Mouse (Mus musculus) heart, embryonic 14.5 days (tissue): ENCODE results near the gene Fbxw11. TPM values are rescaled to one million over a fixed set of nuclear protein-coding genes. Genes with fewer than 3 reads are reported as not detected.

Experiments
- ATAC-seq: fragments of 200-750 bp; cut with Nextera tagmentation; 2 replicates; pipeline ENCODE4 v1.8.0; 2017; ENCODE audit warnings: low read depth, moderate TSS enrichment; ENCODE audit not compliant: insufficient number of reproducible peaks, insufficient read depth, low FRiP score
- H3K27ac ChIP-seq, 2 experiments: fragments of 200-500 bp in 1 of 2; fragments of 300-500 bp in 1 of 2; sonication (generic) in 1 of 2; replicated peaks in 1 of 2; 2 replicates each; pipeline ENCODE4 v1.5.1; 2012 to 2014; ENCODE audit warnings: low read depth in 2 of 2, low read length in 2 of 2, control low read depth in 1 of 2, mild to moderate bottlenecking in 1 of 2, mixed read lengths in 1 of 2; ENCODE audit not compliant: control insufficient read depth in 1 of 2, insufficient read depth in 1 of 2
- H3K27me3 ChIP-seq: fragments of 300-500 bp; sonication (generic); 2 replicates; pipeline ENCODE4 v1.6.1; 2014; ENCODE audit warnings: mild to moderate bottlenecking, low read length, control low read depth; ENCODE audit not compliant: control insufficient read depth, insufficient read depth
- H3K36me3 ChIP-seq: fragments of 300-500 bp; sonication (generic); 2 replicates; pipeline ENCODE4 v1.6.1; 2014; ENCODE audit warnings: mild to moderate bottlenecking, control low read depth, low read length, mixed read lengths; ENCODE audit not compliant: control insufficient read depth, insufficient read depth
- H3K4me1 ChIP-seq, 2 experiments: fragments of 200-500 bp in 1 of 2; fragments of 300-500 bp in 1 of 2; sonication (generic) in 1 of 2; 2 replicates each; pipeline ENCODE4 v1.6.1; 2012 to 2014; ENCODE audit warnings: low read length in 2 of 2, control low read depth in 1 of 2, mixed read lengths in 1 of 2; ENCODE audit not compliant: control insufficient read depth in 2 of 2, insufficient read depth in 2 of 2
- H3K4me2 ChIP-seq: fragments of 300-500 bp; sonication (generic); 2 replicates; pipeline ENCODE4 v1.6.1; 2014; ENCODE audit warnings: mild to moderate bottlenecking, low read length
- H3K4me3 ChIP-seq, 2 experiments: fragments of 200-500 bp in 1 of 2; fragments of 300-500 bp in 1 of 2; sonication (generic) in 1 of 2; 2 replicates each; pipeline ENCODE4 v1.5.1; 2012 to 2014; ENCODE audit warnings: low read length in 2 of 2, mild to moderate bottlenecking in 2 of 2, control low read depth in 1 of 2, low read depth in 1 of 2, moderate library complexity in 1 of 2; ENCODE audit not compliant: control insufficient read depth in 1 of 2, insufficient read depth in 1 of 2
- H3K9ac ChIP-seq: fragments of 300-500 bp; sonication (generic); 2 replicates; pipeline ENCODE4 v1.6.1; 2014; ENCODE audit warnings: mild to moderate bottlenecking, low read length
- H3K9me3 ChIP-seq: fragments of 300-500 bp; sonication (generic); 2 replicates; pipeline ENCODE4 v1.6.1; 2016; ENCODE audit warnings: low read length, control low read depth; ENCODE audit not compliant: control insufficient read depth
- WGBS: fragments of 180-500 bp; shearing (Covaris S2); extraction: QIAGEN DNeasy Blood & Tissue Kit; methylation state at CpG from one replicate; pipeline ENCODE4 v1.1.7; 2014; 5-methylcytosine and 5-hydroxymethylcytosine counted together
- polyA plus RNA-seq: library from polyadenylated mRNA; unstranded; fragments of >200 nt; fragmentation: Nextera tagmentation; extraction: Ambion mirVana; gene quantifications from 2 replicates; pipeline ENCODE4 v1.2.1, GENCODE M21; 2014

The Fbxw11 gene
- polyA plus RNA-seq, 1 experiment from 2014 or later = 63.1 TPM

DNA sequence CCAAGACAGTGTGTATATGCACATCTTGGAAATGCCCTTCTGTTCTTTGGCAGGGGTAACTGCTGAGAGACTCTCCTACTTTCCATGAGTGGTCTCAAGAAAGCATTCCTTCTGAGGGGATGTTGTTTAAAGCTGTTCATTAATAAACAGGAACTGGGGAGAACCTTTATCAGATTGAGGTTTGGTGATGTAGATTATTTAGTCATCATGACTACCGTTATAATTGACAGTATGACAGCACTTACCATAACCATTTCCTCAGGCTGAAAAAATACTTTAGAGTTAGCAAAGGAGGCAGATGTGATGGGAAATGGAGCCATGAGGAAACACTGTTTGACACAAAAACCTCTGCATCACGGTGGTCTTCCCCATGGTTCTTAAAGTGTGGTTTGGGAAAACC is 80.8 kb downstream of the Fbxw11 start:
- peaks cover 36% of the 10 kb centered on the region for H3K36me3 ChIP-seq
- no peak overlapping the region for H3K27ac ChIP-seq
- ATAC-seq = no peak

DNA sequence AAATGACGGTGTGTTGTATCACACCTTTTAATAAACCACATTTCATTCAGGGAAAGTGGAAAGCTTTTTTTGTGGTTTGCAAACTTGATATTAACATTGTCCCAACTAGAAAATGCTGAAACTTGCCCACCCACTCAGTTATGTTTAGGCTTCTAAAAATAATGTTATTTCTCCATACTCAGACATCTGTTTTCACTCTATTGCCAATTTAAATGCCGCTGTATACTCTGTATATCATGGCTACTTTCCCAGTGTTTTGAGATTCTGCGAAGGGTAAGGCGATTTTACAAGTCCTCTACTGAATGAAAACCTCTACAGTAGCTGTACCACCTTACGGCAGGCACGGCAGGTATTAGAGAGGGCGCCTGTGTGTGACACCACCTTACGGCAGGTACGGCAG is 82.6 kb downstream of the Fbxw11 start:
- ATAC-seq = no peak
- Histone ChIP-seq H3K36me3 (peaks cover 38% of the 10 kb centered on the region), H3K4me3 (no peak overlapping the region), H3K4me1 (no peaks in the 10 kb centered on the region), H3K4me2 (no peak overlapping the region), H3K9ac (no peak overlapping the region), H3K27me3 (no peaks in the 10 kb centered on the region), H3K9me3 (no peaks in the 10 kb centered on the region), H3K27ac (no peak overlapping the region)
- 90% methylated on average over 9 of the region's 9 CpGs for WGBS

More for the DNA sequence above, 80.8 kb downstream of the Fbxw11 start:
- WGBS = 84% methylated on average over 2 of the region's 2 CpGs
- H3K9me3 ChIP-seq = no peaks in the 10 kb centered on the region
- no peaks in the 10 kb centered on the region for H3K27me3 ChIP-seq
- no peaks in the 10 kb centered on the region for H3K4me1 ChIP-seq
- no peak overlapping the region for H3K4me3 ChIP-seq
- no peak overlapping the region for H3K4me2 ChIP-seq
- H3K9ac ChIP-seq = no peak overlapping the region

DNA sequence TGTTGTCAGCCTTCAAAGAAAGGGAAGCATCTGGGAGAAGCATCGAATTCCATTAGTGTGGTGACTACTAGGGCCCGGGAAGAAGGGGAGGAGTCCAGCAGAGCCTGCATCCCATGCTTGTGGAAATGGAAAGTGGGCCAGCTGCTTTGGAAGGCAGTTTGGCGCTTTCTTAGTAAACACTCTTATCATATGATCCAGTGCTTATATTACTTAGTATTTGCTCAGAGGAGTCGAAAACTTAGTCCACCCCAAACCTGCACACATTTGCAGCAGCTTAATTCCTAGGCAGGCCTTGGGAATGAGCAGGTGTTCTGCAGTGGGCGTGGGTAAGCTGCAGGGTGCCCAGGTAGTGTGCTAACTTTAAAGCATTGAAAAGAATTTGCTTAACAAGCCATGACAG is 89.9 kb downstream of the Fbxw11 start:
- WGBS = 67% methylated on average over 5 of the region's 5 CpGs
- no peak overlapping the region for H3K9ac ChIP-seq
- ATAC-seq = no peak
- H3K27me3 ChIP-seq = no peaks in the 10 kb centered on the region
- H3K27ac ChIP-seq = no peak overlapping the region
- peaks cover 74% of the 10 kb centered on the region for H3K36me3 ChIP-seq
- no peaks in the 10 kb centered on the region for H3K4me1 ChIP-seq
- H3K9me3 ChIP-seq = no peaks in the 10 kb centered on the region
- no peak overlapping the region for H3K4me2 ChIP-seq
- H3K4me3 ChIP-seq = no peak overlapping the region

DNA sequence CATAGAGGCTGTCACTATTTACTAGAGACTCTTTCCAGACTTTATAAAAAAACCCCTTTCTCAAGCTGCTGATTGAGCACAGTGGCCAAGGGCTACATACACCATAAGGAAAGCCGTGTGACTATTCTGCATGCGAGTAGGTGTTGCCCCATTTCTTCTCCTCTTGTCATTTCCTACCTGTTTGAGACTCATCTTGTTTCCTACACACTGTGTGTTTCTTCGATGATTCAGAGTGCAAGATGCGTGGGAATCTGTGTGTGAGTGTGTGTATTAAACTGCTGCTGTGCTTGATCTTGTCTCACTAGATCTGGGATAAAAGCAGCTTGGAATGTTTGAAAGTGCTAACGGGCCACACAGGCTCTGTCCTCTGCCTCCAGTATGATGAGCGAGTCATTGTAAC is 90.7 kb downstream of the Fbxw11 start:
- WGBS = 91% methylated on average over 6 of the region's 6 CpGs
- ATAC-seq = no peak
- no peak overlapping the region for H3K4me3 ChIP-seq
- H3K27ac ChIP-seq = no peak overlapping the region
- H3K9ac ChIP-seq = no peak overlapping the region
- H3K27me3 ChIP-seq = no peaks in the 10 kb centered on the region
- H3K4me1 ChIP-seq = no peaks in the 10 kb centered on the region
- H3K9me3 ChIP-seq = no peaks in the 10 kb centered on the region
- H3K4me2 ChIP-seq = no peak overlapping the region
- H3K36me3 ChIP-seq = peaks cover 77% of the 10 kb centered on the region

DNA sequence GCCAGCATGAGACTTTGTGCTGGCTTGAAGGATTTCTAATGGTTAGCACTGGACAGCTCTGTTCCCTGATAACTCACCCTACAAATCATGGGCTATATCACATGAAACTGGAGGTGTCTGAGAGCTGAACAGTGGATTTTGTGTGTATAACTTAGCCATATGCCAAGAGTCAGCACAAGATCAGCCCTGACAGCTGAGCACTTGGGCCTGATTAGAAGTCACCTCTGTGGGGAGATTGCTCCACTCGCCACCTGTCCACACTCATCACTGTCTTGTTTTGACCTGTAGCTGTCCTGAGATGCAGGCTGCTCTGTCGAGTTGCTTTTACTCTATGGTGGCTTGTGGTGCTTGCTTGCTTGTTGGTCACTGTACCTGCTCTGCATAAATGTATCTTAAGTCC is 93.8 kb downstream of the Fbxw11 start:
- no peak overlapping the region for H3K4me3 ChIP-seq
- no peaks in the 10 kb centered on the region for H3K27me3 ChIP-seq
- ATAC-seq = no peak
- no peak overlapping the region for H3K9ac ChIP-seq
- peaks cover 97% of the 10 kb centered on the region for H3K36me3 ChIP-seq
- no peak overlapping the region for H3K4me2 ChIP-seq
- 65% methylated on average over 2 of the region's 2 CpGs for WGBS
- H3K9me3 ChIP-seq = no peaks in the 10 kb centered on the region
- no peak overlapping the region for H3K27ac ChIP-seq
- H3K4me1 ChIP-seq = no peaks in the 10 kb centered on the region

DNA sequence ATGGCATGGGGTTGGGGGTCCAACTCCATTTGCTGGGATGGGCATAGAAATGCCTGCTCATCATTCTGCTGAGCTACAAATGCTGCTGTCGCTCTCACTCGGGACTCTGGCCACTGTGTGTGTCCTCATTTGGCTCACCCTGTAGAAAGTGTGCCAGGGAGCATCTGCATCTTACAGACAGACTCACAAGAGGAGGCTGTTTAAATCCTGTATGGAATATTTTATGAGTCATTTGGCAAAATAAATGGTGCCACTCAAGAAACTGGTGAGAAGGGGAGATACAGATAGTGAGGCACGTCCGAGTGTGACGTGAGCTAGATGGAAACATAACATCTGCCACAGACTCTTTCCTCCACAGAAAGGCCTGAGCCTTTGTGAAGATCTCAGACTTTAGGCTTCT is 95.2 kb downstream of the Fbxw11 start:
- H3K4me2 ChIP-seq = no peak overlapping the region
- H3K9me3 ChIP-seq = no peaks in the 10 kb centered on the region
- H3K4me3 ChIP-seq = no peak overlapping the region
- peaks cover 97% of the 10 kb centered on the region for H3K36me3 ChIP-seq
- no peak for ATAC-seq
- H3K27me3 ChIP-seq = no peaks in the 10 kb centered on the region
- 79% methylated on average over 5 of the region's 5 CpGs for WGBS
- no peak overlapping the region for H3K9ac ChIP-seq
- no peak overlapping the region for H3K27ac ChIP-seq
- no peaks in the 10 kb centered on the region for H3K4me1 ChIP-seq

DNA sequence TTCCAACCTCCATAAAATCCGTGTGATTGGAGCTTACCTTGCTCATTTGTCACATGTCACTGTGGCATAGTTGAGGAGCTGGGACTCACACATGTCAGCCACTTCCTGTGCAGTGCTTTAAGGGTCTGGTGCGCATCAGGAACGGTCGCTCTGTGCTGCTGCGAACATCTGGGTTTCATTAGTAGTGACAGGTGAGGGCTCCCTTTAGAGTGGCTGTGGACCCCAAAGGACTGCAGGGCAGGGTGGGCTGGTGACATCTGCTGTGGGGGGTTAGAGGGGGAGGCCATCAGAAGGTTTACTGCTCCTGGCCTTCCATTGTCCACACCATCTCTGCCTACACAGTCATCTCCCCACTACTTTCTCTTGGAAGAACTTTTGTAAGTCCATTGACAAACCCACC is 101.4 kb downstream of the Fbxw11 start:
- H3K27ac ChIP-seq = no peak overlapping the region
- 67% methylated on average over 5 of the region's 5 CpGs for WGBS
- H3K9ac ChIP-seq = no peak overlapping the region
- H3K4me1 ChIP-seq = peaks cover 0 to 3% of the 10 kb centered on the region in 2 experiments; a peak in 1 of 4 replicates
- peaks cover 91% of the 10 kb centered on the region for H3K36me3 ChIP-seq
- H3K27me3 ChIP-seq = no peaks in the 10 kb centered on the region
- ATAC-seq = no peak
- H3K4me3 ChIP-seq = no peak overlapping the region
- H3K4me2 ChIP-seq = no peak overlapping the region
- no peaks in the 10 kb centered on the region for H3K9me3 ChIP-seq

DNA sequence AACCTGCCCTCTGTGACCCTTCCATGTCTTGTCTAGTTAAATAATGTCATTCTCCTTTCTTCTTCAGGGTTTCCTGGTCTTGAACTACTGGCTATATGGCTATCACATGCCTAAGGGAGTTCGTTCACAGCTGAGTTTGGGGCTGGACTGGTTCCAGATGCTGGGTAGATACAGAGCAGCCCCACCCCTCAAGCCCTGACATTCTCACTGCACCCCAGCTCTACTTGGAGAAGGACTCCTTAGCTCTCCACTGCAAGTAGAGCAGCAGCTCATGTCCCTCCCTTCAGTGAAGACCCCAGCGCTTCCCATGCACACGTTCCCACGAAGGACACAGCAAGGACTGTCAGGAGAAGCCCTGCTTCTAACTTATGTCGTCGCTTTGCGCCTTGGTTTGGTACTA is 101.9 kb downstream of the Fbxw11 start:
- H3K4me1 ChIP-seq = peaks cover 0 to 3% of the 10 kb centered on the region in 2 experiments; a peak in 1 of 4 replicates
- H3K27ac ChIP-seq = no peak overlapping the region
- H3K9me3 ChIP-seq = no peaks in the 10 kb centered on the region
- peaks cover 85% of the 10 kb centered on the region for H3K36me3 ChIP-seq
- no peak overlapping the region for H3K4me2 ChIP-seq
- 82% methylated on average over 7 of the region's 7 CpGs for WGBS
- no peak for ATAC-seq
- no peak overlapping the region for H3K4me3 ChIP-seq
- H3K9ac ChIP-seq = no peak overlapping the region
- H3K27me3 ChIP-seq = no peaks in the 10 kb centered on the region
